Mouse (Mus musculus) urinary bladder, adult 2 months (tissue): Measurements from ENCODE around the gene Slc10a1. TPM values are rescaled to one million over a fixed set of nuclear protein-coding genes. Genes with fewer than 3 reads are reported as not detected.

Experiments used
- DNase-seq: peaks from one replicate; pipeline ENCODE4 v3.0.0; 2022; ENCODE audit warnings: low spot score
- polyA plus RNA-seq: library from polyadenylated mRNA; depleted of rRNA; stranded (reverse); fragments of >200 nt; gene quantifications from 2 replicates; pipeline ENCODE4 v1.2.3, GENCODE M21; 2012; rRNA removed

Slc10a1 gene
- not detected in 2 replicates for polyA plus RNA-seq

DNA sequence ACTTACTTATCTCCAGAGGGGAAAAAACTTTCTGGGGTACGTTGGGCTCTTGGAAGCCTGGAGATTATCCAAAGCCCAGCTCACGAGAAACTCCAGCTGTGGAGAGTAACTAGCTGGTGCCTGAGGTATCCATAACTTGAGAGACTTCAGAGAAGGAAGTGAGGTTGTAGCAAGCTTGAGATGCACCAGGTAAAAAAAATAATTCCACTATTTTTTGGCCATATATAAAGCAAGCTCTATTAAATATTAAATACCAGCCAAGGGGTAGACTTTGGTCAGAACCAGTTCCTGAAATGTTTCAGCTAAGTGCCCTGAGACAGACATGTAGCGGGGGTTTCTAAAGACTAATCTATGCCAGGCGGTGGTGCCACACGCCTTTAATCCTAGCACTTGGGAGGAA, at the start of gene Slc10a1:
Slc10a1 (minus strand) TSS at position 101 of the 400 bp plus-strand sequence.
- no peak for DNase-seq

DNA sequence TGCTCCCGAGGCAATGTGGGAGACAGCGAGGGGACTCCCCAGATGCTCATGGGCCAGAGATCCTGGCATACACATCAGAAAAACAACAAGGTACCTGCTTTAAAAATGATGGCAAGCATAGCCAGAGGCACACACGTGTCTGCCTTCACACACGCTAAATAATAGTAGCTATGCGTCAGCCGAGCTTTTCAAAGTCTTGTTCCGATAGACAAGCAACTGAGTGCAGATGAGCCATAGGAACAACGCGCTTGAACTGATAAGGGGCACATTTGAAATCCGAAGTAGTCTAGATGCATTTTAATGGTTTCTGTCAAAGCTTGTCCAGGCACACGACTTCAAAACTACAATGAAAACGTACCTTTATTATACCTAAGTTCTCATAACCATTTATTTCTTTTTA, 49.1 kb upstream of the Slc10a1 start:
- DNase-seq, result no peak

DNA sequence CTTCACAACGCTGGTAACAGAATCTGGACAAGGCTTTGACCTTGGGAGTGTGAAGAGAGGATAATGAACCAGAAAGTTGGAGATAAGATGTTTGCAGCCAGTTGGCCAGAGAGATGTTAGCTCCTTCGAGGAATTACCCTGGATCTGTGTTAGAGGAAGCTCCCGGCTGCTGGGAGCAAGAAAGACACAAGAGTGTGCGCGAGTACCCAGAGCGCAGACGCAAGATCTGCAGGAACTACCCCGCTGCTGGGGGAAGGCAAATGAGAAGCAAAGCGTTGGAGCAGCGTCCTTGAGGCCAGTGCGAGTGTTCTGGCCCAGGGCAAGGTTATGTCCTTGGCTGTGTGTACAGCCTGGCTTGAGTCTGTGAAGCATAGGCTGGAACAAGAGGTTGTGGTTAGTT, 45.0 kb upstream of the Slc10a1 start:
- no peak for DNase-seq

DNA sequence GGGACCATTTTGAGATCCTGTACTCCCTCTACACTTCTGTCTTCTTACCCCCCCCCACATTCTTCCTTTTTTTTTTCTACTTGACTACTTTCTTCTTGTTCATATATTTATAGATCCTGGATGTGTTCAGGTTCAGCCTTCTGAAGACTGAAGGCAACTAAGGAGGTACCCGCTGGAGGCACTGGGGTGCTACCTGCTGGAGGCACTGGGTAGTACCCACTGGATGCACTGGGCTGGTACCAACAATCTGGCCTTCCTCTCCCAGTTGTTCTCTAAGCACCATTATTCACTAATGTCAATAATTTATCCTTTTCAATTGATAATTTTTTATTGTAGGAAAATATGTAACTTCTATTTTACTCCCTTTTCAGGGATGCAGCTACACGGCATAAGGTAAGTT, 43.5 kb upstream of the Slc10a1 start:
- DNase-seq, result no peak

DNA sequence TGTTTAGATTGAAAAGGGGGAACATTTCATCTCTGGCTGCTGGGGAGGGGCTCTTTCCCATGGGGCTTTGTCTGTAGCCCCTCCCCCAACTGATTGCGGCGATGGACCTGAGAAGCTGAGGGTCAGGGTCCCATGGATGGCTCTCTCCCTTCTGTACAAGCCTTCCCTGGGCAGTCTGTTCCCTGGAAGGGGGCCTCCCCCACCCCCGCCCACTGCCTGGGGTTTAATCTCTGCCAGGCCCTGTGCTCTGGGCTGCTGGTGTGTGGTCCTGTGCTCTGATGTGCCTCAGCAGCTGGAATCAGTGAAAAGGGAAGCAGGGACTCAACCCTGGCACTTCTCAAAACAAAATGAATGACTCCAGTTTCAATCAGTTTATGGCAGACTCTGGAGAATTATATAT, 41.3 kb upstream of the Slc10a1 start:
- DNase-seq, result no peak

DNA sequence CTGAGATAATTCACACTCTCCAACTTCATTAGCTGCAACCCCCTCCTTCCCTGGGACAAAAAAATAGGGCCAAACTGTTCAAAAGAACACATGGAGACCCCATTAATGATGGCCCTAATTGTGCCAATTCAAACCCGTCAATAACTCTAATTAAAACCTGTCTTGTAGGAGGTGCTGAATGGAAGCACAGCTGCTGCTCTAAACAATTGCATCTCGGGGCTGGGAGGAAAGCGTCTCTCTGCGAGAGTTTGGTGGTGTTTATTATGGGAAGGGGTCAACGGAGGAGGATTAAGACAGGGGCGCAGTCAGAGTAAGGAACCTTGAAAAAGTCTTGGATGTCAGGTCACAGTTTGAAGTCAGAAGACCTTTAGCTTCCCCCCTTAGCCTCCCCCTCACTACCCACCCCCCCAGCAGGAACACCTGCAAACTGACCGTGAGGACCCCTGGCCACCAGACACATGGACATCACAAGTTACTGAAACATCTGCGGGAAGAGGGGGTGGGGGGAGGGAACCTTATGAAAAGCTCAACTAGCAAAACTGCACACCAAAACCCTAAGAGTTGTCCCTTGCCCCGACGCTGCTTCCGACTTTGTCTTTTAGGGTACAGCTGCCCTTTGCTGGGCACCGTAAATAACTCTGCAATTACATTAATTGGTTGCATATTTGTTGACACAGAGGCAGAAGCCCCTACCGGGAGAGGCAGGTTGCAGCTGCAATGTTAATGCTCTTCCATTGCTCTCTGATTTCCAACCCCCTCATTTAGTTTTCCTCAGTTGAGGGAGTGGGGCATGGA, 34.5 kb upstream of the Slc10a1 start:
- no peak for DNase-seq

DNA sequence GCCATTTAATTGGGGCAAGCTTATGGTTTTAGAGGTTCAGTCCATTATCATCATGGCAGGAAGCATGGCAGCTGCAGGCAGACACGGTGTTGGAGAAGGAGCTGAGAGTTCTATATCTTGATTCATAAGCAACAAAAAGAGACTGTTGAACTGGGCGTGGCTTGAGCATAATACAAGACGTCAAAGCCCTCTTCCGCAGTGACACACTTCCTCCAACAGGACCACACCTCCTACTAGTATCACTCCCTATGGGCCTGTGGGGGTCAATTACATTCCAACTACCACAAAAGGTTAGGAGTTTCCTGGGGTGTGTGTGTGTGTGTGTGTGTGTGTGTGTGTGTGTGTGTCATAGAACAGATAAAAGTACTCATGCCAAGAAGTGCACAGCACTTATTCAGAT, 32.4 kb upstream of the Slc10a1 start:
- DNase-seq, result no peak

DNA sequence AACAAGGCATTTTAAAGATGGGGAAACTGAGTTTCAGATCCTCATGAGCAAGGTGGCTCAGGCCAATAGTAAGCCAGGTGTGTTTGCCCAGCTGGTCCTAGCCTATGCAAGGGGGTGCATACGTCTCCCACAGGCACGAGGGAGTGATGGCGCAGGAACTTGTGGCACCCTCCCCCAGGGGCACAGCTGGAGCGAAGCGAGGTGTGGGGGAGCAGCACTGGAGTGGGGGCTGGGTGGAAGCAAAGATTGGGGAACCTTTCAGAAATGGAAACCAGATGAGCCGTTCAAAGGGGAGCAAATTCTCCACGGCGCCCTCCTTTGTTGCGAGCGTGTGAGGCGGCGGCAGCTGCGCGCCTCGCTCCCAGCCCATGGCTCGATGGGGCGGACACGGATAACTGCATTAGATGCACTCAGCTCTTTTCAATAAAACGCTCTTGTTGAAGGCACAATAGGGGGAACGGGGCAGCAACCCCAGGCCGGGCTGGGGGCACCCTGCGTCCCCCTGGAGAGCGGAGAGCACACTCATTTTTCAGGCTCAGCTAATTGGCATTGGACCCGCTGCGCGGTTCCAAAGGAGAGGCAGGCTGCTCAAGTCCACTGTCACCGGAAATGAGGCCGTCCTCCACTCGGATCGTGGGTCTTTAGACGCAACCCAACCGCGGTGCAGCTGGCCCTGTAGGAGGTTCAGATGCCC, 30.2 kb upstream of the Slc10a1 start:
- DNase-seq, result no peak

DNA sequence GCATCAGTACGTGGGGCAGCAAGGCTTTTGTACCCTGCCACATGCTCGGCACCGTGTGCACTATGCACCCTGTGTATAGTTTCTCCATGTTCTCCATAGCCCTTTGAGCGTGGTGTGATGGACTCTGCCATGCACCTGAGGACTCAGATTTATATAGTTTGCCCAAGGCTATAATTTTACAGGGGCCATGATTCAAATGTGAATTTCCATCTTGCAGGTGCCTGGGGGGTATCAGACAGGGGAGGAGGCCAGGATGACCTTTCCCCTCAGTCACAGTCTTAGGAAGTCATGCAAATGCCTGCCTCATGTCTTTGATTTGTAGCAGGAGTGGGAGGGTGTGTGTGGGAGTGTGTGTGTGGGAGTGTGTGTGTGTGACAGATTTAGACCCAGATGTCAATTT, 29.1 kb upstream of the Slc10a1 start:
- no peak for DNase-seq

DNA sequence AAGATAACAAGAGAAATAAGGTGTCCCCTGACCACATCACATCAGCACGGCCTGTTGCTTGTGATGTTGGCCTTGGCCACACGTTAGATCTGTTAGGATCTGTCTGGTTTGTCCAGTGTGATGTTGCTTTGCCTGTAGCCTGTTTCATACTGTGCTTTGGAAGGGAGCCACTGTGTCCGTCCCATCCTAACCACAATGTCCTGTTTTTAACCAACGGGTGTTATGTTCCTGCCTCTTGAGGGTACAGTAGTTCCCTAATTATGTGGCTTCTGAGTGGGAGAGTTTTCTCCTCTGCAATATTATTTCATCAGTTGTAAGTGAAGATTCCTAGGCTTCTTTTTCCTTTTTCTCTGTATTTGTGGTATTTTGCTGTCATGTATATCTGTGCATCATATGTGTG, 26.8 kb upstream of the Slc10a1 start:
- DNase-seq, result no peak

DNA sequence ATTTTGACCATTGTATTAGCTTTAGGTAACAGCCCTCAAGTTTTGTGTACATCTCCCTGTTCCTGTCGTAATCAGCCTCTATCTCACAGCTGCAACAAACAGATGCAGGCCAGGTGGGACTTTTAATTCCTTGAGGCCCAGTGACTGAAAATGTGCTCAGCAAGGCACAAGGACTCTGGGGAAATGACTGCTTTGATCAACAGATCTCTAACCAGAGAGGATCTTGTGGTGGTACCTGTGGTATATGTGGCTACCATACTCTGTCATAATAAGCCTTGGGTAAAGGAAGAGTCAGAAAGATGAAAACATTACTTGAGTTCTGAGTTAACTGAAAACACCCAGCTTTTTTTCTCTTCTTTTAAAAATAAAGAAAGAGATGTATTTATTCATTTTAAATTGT, 25.3 kb upstream of the Slc10a1 start:
- no peak for DNase-seq

DNA sequence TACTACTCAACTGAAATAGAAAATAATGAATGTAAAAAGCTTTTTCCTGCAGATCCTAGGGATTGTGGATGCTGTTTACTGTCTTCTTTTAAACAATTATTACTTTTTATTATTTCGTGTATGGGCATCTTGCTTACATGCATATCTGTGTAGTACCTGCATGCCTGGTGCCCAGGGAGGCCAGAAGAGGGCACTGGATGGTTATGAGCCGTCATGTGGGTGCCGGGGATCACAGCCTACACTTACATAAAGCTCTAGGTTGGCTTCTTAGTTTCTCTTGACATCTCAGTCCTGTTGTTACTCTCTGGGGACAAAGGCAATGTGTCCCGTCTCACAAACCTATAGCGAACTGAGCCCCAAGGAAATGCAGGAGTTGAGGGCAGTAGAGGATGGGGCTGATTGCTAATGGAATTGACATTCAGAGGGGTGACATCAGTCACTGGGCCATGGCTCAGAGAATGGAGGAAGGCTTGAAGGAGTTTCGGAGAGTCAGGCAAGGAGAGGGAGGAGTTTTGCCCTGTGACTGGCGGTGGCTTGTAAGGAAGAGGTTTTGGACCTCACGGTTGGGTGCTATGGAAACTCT, 24.1 kb upstream of the Slc10a1 start:
- no peak for DNase-seq

DNA sequence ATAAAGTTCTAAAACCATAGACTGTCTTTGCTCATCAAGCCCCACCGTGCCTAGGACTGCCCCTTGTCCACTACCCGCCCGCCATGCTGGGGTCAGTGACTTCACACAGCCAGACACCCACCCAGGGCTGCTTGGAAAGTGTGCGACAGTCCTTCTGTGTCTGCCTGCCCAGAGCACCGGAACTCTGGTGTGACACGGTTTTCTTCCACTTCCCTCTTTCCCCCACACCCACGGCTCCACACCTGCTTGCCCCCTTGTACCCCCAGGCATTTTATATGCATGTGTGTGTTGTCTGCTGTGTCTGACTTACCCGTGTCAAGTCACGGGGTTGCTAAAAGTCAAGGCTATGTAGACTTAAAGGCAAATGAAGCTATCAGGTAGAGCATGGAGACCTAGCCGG, 23.3 kb upstream of the Slc10a1 start:
- no peak for DNase-seq

DNA sequence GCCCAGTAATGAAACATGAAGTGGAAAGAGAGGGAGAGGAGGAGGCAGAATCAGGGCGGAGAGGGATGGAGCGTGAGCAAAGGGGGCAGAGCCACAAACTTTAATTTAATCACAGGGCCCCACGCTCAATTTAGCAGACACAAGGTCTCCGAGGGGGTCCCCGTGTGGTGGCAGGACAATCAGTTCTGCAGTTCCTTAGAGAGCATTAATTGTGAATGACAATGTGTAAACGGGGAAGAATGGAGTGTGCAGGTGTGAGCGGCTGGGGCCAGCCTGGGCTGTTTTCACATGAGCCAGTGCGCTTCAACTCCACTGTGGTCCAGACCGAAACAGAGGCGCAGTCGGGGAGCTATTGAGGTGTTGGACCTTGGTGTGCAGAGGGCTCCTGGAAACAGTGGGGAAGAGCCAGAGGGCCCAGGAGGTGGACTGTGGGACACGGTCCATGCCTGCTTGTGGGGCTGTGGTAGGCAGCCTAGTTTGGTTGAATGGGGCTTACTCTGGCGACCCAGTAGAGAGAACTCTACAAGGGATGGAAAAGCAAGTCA, 22.5 kb upstream of the Slc10a1 start:
- no peak for DNase-seq

DNA sequence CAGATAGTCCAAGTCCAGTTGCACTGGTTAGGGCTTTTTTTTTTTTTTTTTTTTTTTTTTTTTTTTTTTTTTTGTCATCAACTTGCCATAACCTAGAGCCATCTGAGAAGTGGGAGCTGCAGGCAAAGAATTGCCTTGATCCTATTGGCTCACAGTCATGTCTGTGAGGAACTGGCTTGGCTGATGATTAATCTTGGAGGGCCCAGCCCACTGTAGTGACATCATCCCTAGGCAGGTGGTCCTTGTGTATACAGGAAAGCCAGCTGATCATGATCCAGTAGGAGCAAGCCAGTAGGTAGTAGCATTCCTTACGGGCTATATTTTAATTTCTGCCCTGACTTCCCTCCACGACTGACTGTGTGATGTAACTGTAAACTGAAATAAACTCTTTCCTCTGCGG, 19.8 kb upstream of the Slc10a1 start:
- DNase-seq, result no peak

DNA sequence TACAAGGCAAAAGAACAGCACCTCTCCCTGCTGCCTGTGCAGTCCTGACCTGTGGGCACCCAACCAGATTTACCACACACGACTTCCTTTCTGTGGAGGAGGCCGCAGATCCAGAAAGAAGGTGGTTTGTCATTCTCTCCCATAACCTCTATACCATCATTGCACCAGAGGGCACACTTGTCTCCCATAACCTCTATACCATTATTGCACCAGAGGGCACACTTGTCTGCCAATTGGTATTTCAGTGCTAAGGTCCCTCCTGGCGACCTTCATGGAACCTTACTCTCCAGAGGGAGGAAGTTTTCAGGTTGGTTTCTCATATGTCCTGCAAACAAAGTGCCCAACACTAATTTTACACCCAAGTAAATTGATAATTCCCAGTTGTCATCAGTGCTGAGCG, 18.1 kb upstream of the Slc10a1 start:
- no peak for DNase-seq

DNA sequence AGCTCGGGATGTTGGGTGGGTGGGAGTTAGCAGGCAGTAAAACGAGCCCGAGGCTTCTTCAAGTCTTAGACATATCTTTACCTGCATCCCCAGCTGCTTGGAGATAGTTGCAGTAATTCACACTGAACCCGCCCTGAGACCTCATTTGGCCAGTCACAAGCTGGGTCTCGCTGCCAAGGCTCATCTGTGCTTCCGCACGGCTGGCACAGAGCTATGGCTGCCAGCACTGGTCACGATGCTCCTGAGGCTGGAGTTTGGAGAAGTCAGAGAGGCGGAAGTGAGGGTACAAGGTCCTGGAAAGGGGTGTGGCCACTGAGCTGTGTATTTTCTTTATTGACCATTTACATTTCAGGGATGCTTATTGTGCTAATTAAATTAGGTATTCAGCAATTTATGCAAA, 15.2 kb upstream of the Slc10a1 start:
- DNase-seq, result no peak

DNA sequence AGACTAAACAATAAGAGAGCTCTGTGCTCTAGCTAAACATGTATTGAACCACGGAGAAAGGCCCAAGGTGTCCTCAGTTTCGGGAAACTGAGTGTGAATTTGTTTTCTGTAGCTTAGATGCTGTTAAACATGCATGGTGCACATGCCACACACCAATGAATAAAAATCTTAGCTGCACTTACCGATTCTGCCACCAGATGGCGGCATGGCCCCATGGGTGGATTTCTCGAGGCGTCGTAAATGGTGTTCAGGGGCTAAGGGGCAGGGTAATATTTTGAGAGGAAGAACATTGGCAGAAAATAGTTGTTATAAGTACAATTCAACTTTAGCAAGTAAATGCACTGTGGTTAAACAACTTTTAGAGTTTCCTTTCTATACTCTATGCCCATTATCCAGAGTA, 13.8 kb upstream of the Slc10a1 start:
- peak; percentile 54 for DNase-seq

DNA sequence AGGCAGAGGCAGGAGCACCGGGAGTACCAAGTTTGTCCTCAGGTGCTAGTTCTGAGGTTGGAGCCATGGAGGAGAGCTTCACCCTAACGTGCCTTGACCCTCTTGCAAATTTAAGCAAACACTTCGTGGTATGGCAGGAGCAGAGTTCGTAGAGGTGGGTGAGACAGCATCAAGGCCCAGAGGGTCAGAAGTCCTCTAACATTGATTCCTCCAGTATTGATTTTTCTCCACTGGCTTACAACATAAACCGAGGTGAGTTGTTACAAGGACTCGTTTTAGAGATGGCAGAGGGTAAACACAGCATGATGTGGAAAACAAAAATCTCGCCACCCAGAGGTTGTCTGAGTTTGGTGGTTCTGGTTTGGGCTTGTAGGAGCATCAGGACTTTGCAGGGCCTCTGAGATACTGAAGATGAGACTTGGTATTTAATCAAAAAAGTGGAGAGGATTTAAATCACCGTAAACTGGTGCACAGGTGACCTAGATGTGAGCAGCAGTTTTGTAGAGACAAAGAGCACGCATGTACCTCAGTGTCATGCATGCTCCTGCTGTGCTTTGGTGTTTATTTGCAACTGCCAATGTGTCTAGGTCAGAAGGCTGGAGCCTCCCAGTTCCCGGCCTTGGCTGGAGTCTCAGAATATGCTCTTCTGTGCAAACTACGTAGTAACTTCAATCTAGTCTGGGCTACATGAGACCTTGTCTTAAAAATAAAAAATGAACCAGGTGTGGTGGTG, 7.6 kb upstream of the Slc10a1 start:
- DNase-seq, result no peak

DNA sequence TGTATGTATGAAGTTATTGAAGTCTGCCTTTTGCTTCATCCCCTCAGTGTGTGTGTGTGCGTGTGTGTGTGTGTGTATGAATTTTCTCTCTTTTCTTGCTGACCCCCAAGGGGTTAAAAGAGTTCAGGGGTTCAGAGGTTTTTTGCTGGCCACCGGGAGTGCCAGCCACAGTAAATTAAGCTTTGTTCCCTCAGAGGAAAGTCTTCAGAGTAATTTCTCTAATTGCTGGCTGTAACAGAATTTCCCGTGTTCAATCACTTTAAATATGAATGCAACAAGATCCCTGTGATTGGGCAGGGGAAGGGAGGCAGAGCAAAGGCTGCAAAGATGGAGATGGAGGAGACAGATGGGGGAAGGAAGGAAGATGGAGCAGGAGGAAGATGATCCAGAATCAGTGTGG, 3.3 kb upstream of the Slc10a1 start:
- no peak for DNase-seq

DNA sequence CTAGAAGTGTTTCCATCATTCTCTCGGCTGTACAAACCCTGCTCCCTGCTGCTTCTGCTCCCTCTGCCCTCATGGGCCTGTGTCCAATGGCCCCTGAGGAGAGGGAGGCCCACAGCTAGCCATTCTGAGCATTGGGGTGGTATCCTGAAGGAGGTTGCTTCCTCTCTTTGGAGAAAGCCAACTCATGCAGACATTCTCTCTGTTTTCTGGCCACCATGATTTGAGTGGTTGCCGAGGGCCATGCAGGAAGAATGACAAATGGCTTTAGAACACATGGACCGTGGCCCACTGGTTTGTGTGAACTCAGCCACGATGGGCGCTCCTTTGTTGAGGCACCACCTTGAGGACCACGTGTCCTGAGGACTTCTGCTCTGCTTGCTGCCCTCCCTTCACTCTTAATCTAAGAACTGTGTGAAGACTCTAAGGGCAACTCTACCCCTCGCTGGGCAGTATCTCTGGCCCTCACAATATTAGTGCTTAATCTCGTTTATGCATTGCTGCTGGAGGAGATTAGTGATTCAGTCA, 1.7 kb upstream of the Slc10a1 start:
- no peak for DNase-seq

DNA sequence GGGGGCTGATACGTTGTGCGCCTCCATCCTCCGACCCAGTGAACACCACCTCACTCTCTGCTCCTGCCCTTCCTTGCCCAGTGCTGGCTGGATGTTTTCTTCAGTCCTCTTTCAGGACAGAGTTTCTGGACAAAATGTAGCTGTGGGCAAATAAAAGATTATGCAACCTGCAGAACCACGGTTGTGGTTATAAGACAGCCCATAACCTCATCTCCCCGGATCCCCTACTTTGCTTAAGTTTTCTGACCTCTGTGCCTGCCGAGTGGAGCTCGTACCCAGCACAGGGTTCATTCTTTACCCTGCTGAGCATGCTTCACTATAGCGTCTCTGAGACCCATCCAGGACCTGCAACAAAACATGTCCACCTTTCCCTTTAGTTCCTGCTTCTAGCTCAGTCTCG, 587 bp downstream of the Slc10a1 start:
- DNase-seq, result no peak
